In genomic region chr12:71616121-71616520, GRCm38 (mm10) we compare ENCODE assay signal across 32 mouse cellular contexts.
DNase-seq lines count a peak whose midpoint lies in the region; ATAC-seq and TF ChIP-seq lines count a peak whose summit lies in the region.
"Had no signal": no experiment of that assay in that cellular context is flagged by ENCODE, and none has a peak within 500 bp of the region (broad histone marks: within the 10 kb centered on the region; RNA-seq: fewer than 3 reads in every experiment).

No protein-coding gene starts in this region.

- no peaks in the 10 kb centered on the region for H3K27me3 ChIP-seq in heart, embryonic 13.5 days (replicated peaks)
- peaks cover 3% of the 10 kb centered on the region; the same call in 1 of the 2 replicates for H3K27me3 ChIP-seq in liver, adult 2 months (ENCODE audit: control insufficient read depth, insufficient read depth, low read length)
- no peaks in the 10 kb centered on the region for H3K27me3 ChIP-seq in liver, embryonic 12.5 days (replicated peaks)
- H3K27me3 ChIP-seq: embryonic facial prominence, embryonic 13.5 days; forebrain, embryonic 15.5 days; hindbrain, embryonic 15.5 days; limb, embryonic 12.5 days; neural tube, embryonic 12.5 days had no signal

- ATAC-seq in heart, embryonic 13.5 days (ENCODE audit: extremely low read depth, insufficient number of reproducible peaks, low FRiP score, low TSS enrichment) = peak; percentile 25; the same call in 1 of the 2 replicates
- ATAC-seq in liver, embryonic 12.5 days = no peak
- ATAC-seq: CD4-positive, CD25-positive, alpha-beta regulatory T cell, adult 4 months; inflammation-experienced regulatory T-cells, adult 6 months; liver, postnatal 0 days; midbrain, embryonic 16.5 days had no signal

- no peak for TF ChIP-seq CTCF in liver, adult 2 months (IDR thresholded peaks at IDR 0.05; ENCODE audit: low read depth, low read length)
- TF ChIP-seq CTCF in left cerebral cortex, adult 2 months (IDR thresholded peaks at IDR 0.05) = no peak

- no peak overlapping the region for H3K4me3 ChIP-seq in heart, embryonic 13.5 days
- H3K4me3 ChIP-seq in liver, adult 2 months (ENCODE audit: insufficient read depth, low read depth, low read length) = no peak overlapping the region
- H3K4me3 ChIP-seq in liver, embryonic 12.5 days = no peak overlapping the region
- no peak overlapping the region for H3K4me3 ChIP-seq in left cerebral cortex, adult 2 months
- H3K4me3 ChIP-seq: embryonic facial prominence, embryonic 13.5 days; forebrain, embryonic 10.5 days; forebrain, embryonic 15.5 days; heart, embryonic 10.5 days; hindbrain, embryonic 10.5 days; hindbrain, embryonic 15.5 days; limb, embryonic 12.5 days; midbrain, embryonic 10.5 days; myocyte; neural tube, embryonic 12.5 days had no signal

- TF ChIP-seq POLR2A in liver, adult 2 months (IDR thresholded peaks at IDR 0.05; ENCODE audit: extremely low read depth, insufficient read depth, low read length) = no peak

- no peak for DNase-seq in heart, postnatal 36 days
- DNase-seq in liver, adult 2 months (ENCODE audit: extremely low read depth, low read depth, low spot score) = peak; percentile 4
- DNase-seq in NIH3T3 (ENCODE audit: low read depth) = peak; percentile 75
- peak; percentile 49 for DNase-seq in lung, postnatal 14 days
- DNase-seq in left cerebral cortex, adult 2 months (ENCODE audit: extremely low spot score in 1 of 2, low spot score in 2 of 2) = no peak
- no peak for DNase-seq in testis, postnatal 10 days (ENCODE audit: low spot score)
- DNase-seq: adrenal gland, postnatal 14 days; cerebellum, adult 11-12 months; cerebellum, postnatal 10 days; kidney, adult 11 months; kidney, postnatal 25 days; liver, postnatal 0 days; right cerebral cortex, adult 18-20 months; spleen, adult 18-20 months; thymus, adult 18-20 months; thymus, postnatal 25 days had no signal

- H3K9me3 ChIP-seq in heart, embryonic 13.5 days = no peaks in the 10 kb centered on the region
- no peaks in the 10 kb centered on the region for H3K9me3 ChIP-seq in liver, embryonic 12.5 days (replicated peaks)
- H3K9me3 ChIP-seq: embryonic facial prominence, embryonic 13.5 days; forebrain, embryonic 10.5 days; forebrain, embryonic 15.5 days; heart, embryonic 10.5 days; hindbrain, embryonic 10.5 days; hindbrain, embryonic 15.5 days; limb, embryonic 12.5 days; midbrain, embryonic 10.5 days; neural tube, embryonic 12.5 days had no signal

- no peak overlapping the region for H3K9ac ChIP-seq in heart, embryonic 13.5 days
- H3K9ac ChIP-seq in liver, adult 2 months (ENCODE audit: low read depth, low read length) = no peak overlapping the region
- H3K9ac ChIP-seq in liver, embryonic 12.5 days = no peak overlapping the region
- H3K9ac ChIP-seq: embryonic facial prominence, embryonic 13.5 days; forebrain, embryonic 15.5 days; hindbrain, embryonic 15.5 days; limb, embryonic 12.5 days; liver, postnatal 0 days; neural tube, embryonic 12.5 days had no signal

- no peak overlapping the region for H3K4me2 ChIP-seq in heart, embryonic 13.5 days
- no peak overlapping the region for H3K4me2 ChIP-seq in liver, embryonic 12.5 days
- H3K4me2 ChIP-seq: embryonic facial prominence, embryonic 13.5 days; forebrain, embryonic 15.5 days; hindbrain, embryonic 15.5 days; limb, embryonic 12.5 days; liver, embryonic 11.5 days; neural tube, embryonic 12.5 days had no signal

- H3K79me2 ChIP-seq in liver, adult 2 months (ENCODE audit: control insufficient read depth, insufficient read depth, low read length) = no peaks in the 10 kb centered on the region

- peaks cover 7% of the 10 kb centered on the region; the same call in 1 of the 2 replicates for H3K4me1 ChIP-seq in heart, embryonic 13.5 days
- no peaks in the 10 kb centered on the region for H3K4me1 ChIP-seq in liver, adult 2 months (ENCODE audit: control insufficient read depth, insufficient read depth, low read length)
- H3K4me1 ChIP-seq in liver, embryonic 12.5 days = no peaks in the 10 kb centered on the region
- H3K4me1 ChIP-seq: hindbrain, embryonic 15.5 days; neural tube, embryonic 12.5 days had no signal

- intact Hi-C loops in heart, postnatal 36 days (cut with DNase I) = no loop called here
- intact Hi-C loops in left cerebral cortex, adult 2 months (cut with DNase I) = no loop called here

- WGBS in heart, embryonic 13.5 days = 52% methylated on average over 4 of the region's 4 CpGs
- WGBS in liver, adult 2 months = 70% methylated on average over 4 of the region's 4 CpGs
- WGBS in liver, embryonic 12.5 days (ENCODE audit: insufficient replicate concordance) = 60% methylated on average over 4 of the region's 4 CpGs

- H3K27ac ChIP-seq in heart, embryonic 13.5 days (replicated peaks) = peak overlapping the region; percentile 28; the same call in 1 of the 2 replicates
- no peak overlapping the region for H3K27ac ChIP-seq in liver, adult 2 months (replicated peaks; ENCODE audit: insufficient read depth, low read depth, low read length)
- no peak overlapping the region for H3K27ac ChIP-seq in liver, embryonic 12.5 days
- no peak overlapping the region for H3K27ac ChIP-seq in left cerebral cortex, adult 2 months
- H3K27ac ChIP-seq: embryonic facial prominence, embryonic 13.5 days; forebrain, embryonic 10.5 days; forebrain, embryonic 15.5 days; heart, embryonic 10.5 days; hindbrain, embryonic 10.5 days; hindbrain, embryonic 15.5 days; limb, embryonic 12.5 days; midbrain, embryonic 10.5 days; neural tube, embryonic 12.5 days had no signal

- no peaks in the 10 kb centered on the region for H3K36me3 ChIP-seq in heart, embryonic 13.5 days
- H3K36me3 ChIP-seq in liver, adult 2 months (ENCODE audit: control insufficient read depth, insufficient read depth, low read length) = no peaks in the 10 kb centered on the region
- no peaks in the 10 kb centered on the region for H3K36me3 ChIP-seq in liver, embryonic 12.5 days
- H3K36me3 ChIP-seq: embryonic facial prominence, embryonic 13.5 days; forebrain, embryonic 10.5 days; forebrain, embryonic 15.5 days; heart, embryonic 10.5 days; hindbrain, embryonic 10.5 days; hindbrain, embryonic 15.5 days; limb, embryonic 12.5 days; midbrain, embryonic 10.5 days; neural tube, embryonic 12.5 days had no signal

Comparison
In these comparisons a context has a peak if more than half of its experiments do, and no peak if none do; other contexts are left out.
1. DNase-seq: peak in liver, adult 2 months (single experiment), NIH3T3 (single experiment) and lung, postnatal 14 days (single experiment); none in heart, postnatal 36 days (0 of 2), left cerebral cortex, adult 2 months (0 of 2) and testis, postnatal 10 days (single experiment).